Mouse (Mus musculus) midbrain, embryonic 16.5 days (tissue): Measurements from ENCODE around the gene Zan. TPM values are rescaled to one million over a fixed set of nuclear protein-coding genes. Genes with fewer than 3 reads are reported as not detected.

Experiments
- polyA plus RNA-seq: library from polyadenylated mRNA; unstranded; fragments of >200 nt; fragmentation: Nextera tagmentation; extraction: Ambion mirVana; gene quantifications from 2 replicates; pipeline ENCODE4 v1.2.1, GENCODE M21; 2015

Gene Zan
- polyA plus RNA-seq, 1 experiment from 2014 or later: 0.18 TPM

Other genes starting within 250 kb of the Zan start
- 46.5 and 65.9 TPM in 2 replicates for gene Ache, start 189.5 kb downstream of the Zan start, polyA plus RNA-seq
- gene Ufsp1, start 182.4 kb downstream of the Zan start, polyA plus RNA-seq: 18.4 and 20.9 TPM in 2 replicates
- gene Srrt, start 169.4 kb downstream of the Zan start, polyA plus RNA-seq: 97.2 and 103 TPM in 2 replicates
- 13.1 TPM in 2 replicates for gene Trip6, start 162.7 kb downstream of the Zan start, polyA plus RNA-seq
- gene Slc12a9, start 143.5 kb downstream of the Zan start, polyA plus RNA-seq: 26.8 and 27.3 TPM in 2 replicates
- gene Ephb4, start 127.0 kb downstream of the Zan start, polyA plus RNA-seq: 4.8 and 6.0 TPM in 2 replicates
- 76.3 and 80.5 TPM in 2 replicates for gene Pop7, start 25.5 kb upstream of the Zan start, polyA plus RNA-seq
- gene Gigyf1, start 41.5 kb upstream of the Zan start, polyA plus RNA-seq: 19.3 and 19.4 TPM in 2 replicates
- gene Epo, start 56.2 kb upstream of the Zan start, polyA plus RNA-seq: not detected in 2 replicates
- 496 and 512 TPM in 2 replicates for gene Gnb2, start 56.4 kb upstream of the Zan start, polyA plus RNA-seq
- gene Actl6b, start 76.5 kb upstream of the Zan start, polyA plus RNA-seq: 307 and 326 TPM in 2 replicates
- gene Tfr2, start 92.8 kb upstream of the Zan start, polyA plus RNA-seq: 7.8 and 10.1 TPM in 2 replicates
- 57.2 and 60.9 TPM in 2 replicates for gene Mospd3, start 124.0 kb upstream of the Zan start, polyA plus RNA-seq
- gene Pcolce, start 136.7 kb upstream of the Zan start, polyA plus RNA-seq: 11.9 and 13.3 TPM in 2 replicates
- 0.11 and 0.12 TPM in 2 replicates for gene Fbxo24, start 151.9 kb upstream of the Zan start, polyA plus RNA-seq
- gene Lrch4, start 152.1 kb upstream of the Zan start, polyA plus RNA-seq: 18.8 and 19.2 TPM in 2 replicates
- gene Gm20605, start 152.1 kb upstream of the Zan start, polyA plus RNA-seq: 8.2 and 9.2 TPM in 2 replicates
- gene Sap25, start 164.3 kb upstream of the Zan start, polyA plus RNA-seq: 5.9 and 6.7 TPM in 2 replicates
- 0.15 and 0.16 TPM in 2 replicates for gene Irs3, start 168.7 kb upstream of the Zan start, polyA plus RNA-seq
- 15.8 and 20.4 TPM in 2 replicates for gene Agfg2, start 207.7 kb upstream of the Zan start, polyA plus RNA-seq